Mouse (Mus musculus) thymus, postnatal 10 days (tissue): ENCODE results near the gene Nsmce4a.
"Not testable (repeated sequence)": the region's sequence is repeated elsewhere in the genome, so short reads cannot be mapped to it uniquely, and the experiment has no call there.

ENCODE experiments used
- DNase-seq, 2 experiments: peaks; one replicate each; pipeline ENCODE4 v3.0.0; 2021; ENCODE audit warnings: low spot score in 2 of 2

The Nsmce4a gene

GRCm38 (mm10) chr7:130572821-130573220, at the start of gene Nsmce4a:
Gene Nsmce4a (minus strand): TSS chr7:130573118.
- DNase-seq, result no peak

- no peak for DNase-seq
These were observed 49.4 kb upstream of the Nsmce4a start for GRCm38 (mm10) chr7:130622359-130622758.

DNA sequence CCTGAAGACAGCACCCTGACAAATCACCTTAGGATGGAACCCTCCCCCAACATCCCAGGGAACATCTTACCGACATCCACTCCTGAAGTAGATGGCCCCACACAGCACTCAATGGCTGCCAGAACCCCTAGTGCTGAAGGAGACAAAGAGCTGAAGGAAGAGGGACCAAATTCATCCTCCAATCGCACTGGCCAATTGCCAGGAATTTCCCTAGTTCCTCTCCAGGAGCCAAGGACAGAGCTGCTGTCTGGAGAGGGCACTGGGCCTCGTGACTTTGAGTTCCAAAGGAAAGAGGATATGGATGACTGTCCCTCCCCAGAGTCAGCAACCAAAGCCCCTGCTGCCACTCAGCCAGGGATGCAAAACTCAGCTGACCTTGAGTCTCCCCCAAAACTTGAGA, 49.0 kb upstream of the Nsmce4a start:
- DNase-seq, result no peak

- DNase-seq, result no peak
These were observed 48.1 kb upstream of the Nsmce4a start for GRCm38 (mm10) chr7:130621068-130621467.

DNA sequence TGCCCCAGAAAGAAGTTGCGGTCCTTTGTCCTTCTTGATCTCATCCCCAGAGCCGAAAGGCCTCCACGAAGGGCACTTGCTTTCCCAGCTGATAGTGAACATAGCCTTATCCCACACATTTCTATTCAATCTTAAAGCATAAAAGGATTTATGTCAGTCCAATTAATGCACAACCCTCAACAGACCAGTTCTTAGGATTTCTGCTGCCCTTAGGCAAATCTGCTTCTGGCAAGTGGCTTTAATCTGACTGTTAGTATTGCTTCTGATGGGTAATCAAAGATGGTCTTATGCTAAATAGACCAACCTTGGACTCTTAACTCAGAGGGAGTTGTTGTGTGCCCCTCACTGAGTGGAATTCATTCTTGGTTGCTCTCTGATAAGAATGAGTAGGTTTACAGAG, 44.7 kb upstream of the Nsmce4a start:
- DNase-seq, result no peak

GRCm38 (mm10) chr7:130613973-130614372, 41.1 kb upstream of the Nsmce4a start:
- DNase-seq, result no peak

DNA sequence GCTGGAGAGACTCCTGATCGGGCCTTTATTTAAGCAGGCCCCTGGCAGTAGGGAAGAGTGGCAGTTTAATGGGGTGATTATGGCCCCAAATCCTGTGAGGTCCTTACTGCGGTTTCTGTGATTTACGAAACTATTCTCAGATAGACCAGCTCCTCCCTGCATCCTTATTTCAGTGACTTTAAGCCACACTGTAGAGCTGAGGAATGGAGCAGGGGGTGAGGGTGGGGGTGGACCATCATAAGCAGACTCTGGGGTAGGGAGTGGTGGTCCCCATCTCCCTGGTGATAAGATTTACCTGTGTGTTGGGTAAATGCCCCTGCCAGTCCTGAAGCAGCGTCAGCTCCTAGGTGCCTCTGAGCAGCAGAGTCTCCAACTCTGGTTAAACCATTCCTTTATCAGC, 34.0 kb upstream of the Nsmce4a start:
- DNase-seq, result no peak

DNA sequence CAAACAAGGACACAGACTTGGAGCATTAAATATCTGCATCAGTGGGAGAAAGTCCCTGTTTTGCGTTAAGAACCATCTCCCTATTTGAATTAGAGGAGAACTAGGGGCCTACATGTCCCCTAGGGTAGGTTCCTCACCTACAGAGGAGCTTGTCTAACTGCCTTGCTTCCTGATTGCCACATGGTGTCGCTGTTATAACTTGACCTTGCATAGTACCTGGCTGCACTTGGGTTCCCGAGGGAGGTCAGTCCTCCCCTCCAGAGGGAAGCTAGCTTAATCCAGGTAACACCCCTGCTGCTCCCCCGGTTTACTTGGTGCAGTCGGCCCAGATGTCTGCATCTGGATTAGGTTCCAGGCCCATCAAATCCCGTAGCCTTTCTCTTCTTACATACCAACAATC, 32.2 kb upstream of the Nsmce4a start:
- DNase-seq, result peak in 1 of 2 experiments; percentile 20

GRCm38 (mm10) chr7:130604390-130604789, 31.5 kb upstream of the Nsmce4a start:
- no peak for DNase-seq

DNA sequence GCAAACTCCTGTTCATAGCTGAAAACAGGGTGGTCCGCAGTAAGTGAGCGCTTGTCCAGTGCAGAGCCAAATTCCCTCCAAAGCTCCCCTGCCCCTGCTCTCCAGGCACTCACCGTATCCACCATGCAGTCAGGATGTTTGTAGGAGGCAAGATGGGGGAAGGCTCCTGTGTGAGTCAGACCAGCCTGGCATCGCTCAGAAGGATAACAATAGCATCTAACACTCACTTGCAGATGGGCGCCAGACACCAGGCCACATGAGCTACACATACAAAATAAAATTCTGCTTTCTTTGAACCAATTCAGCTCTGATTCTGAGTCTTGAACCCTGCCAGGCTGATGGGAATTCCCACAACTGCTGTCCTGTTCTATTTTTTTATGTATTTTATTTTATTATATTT, 30.6 kb upstream of the Nsmce4a start:
- DNase-seq, result no peak

GRCm38 (mm10) chr7:130602804-130603203, 29.9 kb upstream of the Nsmce4a start:
- no peak for DNase-seq

GRCm38 (mm10) chr7:130600546-130600945, 27.6 kb upstream of the Nsmce4a start:
- DNase-seq, result no peak

DNA sequence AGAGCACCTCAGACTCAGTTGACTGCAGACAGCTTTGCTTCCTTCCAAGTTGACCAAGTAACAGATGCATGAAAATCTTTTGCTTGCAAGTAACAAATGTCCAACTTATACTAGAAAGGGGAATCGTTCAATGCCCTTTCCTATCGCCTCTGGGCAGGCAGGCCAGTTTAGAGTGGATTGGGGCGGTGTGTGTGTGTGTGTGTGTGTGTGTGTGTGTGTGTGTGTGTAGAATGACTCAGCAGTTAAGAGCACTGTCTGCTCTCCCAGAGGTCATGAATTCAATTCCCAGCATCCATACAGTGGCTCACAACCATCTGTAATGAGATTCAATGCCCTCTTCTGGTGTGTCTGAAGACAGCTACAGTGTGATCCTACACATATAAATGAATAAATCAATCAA, 27.2 kb upstream of the Nsmce4a start:
- no peak for DNase-seq

DNA sequence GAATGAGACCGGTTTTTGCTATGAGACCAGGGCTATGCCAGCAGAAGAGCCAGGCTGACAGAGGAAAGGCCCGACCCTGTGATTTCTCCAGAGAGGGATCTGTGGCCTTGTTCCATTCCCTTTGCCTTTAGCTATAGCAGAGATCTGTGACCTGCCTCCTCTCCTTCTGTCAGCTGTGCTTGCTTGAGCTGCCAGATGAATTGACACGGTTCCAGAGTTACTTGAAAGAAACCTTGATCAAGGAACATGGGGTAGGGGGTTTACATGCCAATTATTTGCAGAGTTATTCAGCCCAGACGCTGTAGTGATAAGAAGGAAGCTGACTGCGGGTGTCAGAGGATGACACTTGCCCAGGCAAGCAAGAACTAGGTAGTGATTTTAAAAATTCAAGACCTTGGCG, 24.6 kb upstream of the Nsmce4a start:
- no peak for DNase-seq

DNA sequence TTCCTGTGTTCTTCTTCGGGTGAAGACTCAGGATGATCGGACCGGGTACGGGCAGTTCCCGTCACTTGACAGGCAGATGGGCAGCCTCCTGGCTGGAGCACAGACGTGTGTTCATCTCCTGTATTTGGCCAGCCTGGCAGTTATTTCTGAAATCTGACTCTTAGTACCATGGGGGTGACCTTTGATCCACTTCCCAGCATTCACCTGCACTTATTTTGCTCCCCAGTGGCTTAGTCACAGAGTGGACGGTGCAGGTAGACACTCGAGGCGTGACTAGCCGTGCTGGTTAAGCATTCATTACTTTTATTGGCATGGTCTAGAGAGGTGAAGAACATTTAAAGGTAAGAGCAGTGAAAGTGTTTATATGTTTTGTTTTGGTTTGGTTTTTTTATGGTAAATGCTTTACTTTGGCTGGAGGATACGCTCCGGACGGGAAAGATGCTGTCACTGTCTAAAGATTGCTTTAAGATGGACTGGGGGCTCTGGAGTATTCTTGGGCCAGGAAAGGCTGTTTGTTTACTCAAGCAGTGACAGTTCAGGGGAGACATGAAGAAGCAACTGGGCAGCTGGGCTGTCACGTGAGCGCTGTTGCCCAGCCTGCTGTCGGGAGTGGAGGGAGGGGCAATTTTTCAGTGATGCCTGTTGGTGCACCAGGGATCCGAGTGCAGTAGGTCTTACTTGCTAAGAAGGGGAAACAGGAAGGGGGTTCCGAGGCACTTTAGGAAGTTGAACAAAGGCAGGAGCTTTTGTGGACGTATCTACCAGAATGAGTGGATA, 23.3 kb upstream of the Nsmce4a start:
- DNase-seq, result not testable (repeated sequence)

DNA sequence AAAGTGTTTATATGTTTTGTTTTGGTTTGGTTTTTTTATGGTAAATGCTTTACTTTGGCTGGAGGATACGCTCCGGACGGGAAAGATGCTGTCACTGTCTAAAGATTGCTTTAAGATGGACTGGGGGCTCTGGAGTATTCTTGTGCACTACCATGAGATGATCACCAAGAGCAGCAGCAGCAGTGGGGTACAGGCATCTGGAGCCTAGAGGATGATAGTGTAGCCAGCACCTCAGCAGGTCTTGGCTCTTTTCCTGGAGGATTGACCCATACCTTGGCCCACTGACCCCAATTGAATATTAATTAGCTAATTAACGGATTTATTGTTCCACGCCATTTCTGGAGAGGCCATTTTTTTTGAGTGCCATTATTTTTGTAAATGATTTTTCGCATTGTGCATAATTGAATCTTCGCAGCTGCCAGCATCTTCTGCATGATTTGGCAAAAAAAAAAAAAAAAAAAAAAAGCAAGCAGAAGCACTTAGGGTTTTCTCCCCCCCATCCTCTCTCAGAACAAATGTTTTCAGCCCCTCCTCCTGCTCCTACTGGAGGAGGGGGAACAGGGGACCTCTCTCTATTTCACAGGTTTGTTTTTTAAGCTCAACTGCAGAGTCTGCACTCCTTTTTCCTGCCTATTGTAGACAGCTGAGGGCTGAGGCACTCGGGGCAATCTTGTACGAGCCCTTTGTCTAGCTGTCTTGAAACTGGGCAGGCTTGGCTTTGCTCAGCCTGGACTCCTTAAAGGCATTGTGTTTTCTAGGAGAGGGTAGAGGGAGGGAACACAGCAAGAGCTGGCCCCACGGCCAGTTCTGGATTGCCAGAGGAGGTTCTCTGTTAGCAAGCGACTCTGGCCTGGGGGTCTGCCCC, 20.7 kb upstream of the Nsmce4a start:
- DNase-seq, result not testable (repeated sequence)

GRCm38 (mm10) chr7:130592975-130593374, 20.1 kb upstream of the Nsmce4a start:
- not testable (repeated sequence) for DNase-seq

DNA sequence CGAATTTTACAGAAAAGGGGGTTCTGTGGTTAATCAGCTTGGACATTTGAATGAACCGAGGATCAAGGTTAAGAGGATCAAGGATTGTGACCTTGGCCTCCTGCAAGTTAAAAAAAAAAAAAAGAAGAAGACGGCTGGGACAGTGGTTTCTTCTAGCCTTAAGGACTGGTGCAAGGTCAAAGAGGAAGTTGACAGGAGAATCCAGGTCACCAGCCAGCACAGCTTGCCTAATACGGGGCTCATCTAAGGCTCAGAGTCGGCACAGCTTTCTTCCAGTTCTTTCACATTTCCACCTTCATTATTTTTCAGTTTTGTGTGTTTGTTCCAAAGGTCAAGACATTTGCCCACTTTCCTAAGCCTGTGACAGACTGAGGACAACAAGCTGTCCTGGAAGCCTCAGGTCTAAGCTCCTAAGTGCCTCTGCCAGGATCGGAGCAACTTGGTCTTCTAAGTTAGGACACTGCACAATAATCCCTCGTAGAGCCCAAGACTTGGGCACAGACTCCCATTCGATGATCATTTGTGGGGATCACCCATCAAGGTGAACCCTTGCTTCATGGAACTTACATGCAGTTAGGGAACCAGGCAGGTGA, 18.0 kb upstream of the Nsmce4a start:
- no peak for DNase-seq

DNA sequence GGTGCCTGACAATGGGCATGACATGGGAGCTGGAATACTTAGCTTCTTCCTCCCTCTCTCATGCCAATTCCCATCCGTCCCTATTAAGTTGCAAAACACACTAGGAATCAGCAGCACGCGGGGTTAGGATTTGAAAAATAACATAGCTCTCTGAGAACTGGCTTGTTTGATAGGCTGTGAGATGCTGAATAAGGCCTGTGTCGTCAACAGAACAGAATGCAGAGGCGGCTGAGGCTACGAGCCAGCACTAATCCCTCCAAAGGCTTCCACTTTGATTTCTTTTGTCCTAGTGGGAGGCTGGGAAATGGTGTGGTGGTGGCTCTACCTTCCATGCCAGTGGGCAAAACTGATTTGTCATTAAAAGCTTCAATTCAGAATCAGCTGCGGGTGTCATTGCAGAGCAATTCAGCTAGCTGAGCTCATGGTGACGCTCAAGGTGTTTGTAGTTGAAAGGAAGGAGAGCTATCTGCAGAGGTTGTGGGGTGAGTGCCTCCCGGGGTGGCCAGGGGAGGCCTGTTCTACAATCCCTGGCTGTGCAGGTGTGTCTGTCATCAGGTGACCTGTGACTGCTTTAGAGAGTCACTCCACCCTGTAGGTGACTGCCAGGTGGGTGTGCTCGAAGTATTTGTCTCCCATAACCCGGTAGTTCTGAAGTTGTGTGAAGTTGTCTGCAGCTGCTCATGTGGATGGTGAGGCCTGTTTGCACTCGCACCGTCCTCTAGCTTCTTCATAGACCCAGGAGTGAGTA, 17.3 kb upstream of the Nsmce4a start:
- DNase-seq, result no peak

- no peak for DNase-seq
These were observed 13.7 kb upstream of the Nsmce4a start for GRCm38 (mm10) chr7:130586521-130587072.

DNA sequence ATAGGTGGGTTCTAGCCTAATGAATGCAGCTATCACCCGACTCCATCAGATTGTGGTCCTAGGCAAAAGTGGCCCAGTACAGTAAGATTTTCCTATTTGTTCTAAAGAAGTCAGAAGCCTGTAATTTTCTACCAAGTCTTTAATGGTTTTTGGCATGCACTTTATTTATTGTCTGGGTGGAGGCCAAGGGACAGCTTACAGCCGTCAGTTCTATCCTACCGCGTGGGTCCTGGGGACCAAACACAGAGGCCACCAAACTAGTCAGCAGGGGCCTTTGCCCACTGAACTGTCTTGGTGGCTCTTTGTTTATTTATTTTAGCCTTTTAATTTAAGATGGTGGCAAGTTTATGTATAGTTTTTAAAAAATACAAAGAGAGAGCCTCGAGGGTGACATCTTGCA, 5.7 kb upstream of the Nsmce4a start:
- DNase-seq, result no peak

GRCm38 (mm10) chr7:130578066-130578465, 5.1 kb upstream of the Nsmce4a start:
- no peak for DNase-seq
